Mouse (Mus musculus): ENCODE data around the gene Pcyt1a.

Gene Pcyt1a

DNA sequence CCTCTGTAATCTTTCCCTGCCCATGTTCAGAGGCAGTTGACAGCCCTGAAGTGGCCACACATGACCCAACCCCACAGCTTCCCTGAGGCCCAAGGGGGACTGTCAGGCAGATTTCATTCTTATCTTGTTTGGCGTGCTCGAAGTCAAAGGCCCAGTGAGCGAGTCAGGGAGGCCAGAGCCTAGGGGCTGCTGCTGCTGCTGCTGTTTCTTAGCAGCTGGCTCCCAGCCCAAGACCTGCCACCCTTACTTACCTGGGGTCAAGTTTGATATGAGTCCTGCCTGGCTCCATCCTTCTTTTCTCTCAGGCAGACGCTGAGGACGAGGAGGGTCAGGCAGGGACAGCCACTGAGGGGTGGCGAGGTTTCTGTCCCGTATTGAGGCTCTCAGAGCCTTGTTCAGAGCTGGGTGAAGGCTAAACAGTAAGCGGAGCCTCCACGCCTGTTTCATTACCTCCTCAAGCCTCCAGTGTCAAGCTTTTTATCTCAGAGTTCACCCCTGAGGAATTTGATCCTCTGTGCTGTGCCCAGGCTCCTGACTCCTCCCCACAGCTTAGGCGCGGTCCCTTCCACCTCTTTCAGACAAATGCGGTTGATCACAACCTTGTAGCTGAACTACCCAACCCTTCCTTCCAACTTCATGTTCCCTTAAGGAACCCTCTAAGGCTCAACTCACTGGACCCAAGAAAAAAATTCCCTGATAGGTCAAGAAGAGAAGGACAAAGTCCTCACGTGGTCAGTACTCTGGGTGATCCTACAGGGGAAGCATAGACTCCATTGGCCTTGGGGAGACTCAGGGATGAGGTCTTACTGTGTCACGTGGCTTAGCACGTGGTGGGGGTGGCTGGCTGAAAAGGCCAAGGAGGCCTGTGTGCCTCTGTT, 56.8 kb downstream of the Pcyt1a start, which contains the start of gene Slc51a:
Slc51a (minus strand) TSS at position 646 of the 878 bp plus-strand sequence.
- CTCF ChIA-PET = interaction anchor here in 2 of 4 experiments (0.6 to 1.6 kb wide), 3 partner anchors 12 to 506 kb away, joined by 3 to 5 read pairs (median 4); no protein-coding TSS in a partner anchor
- POLR2A ChIA-PET = interaction anchor here in 3 of 4 experiments (0.9 to 2.7 kb wide), 4 partner anchors 10 to 12 kb away, joined by 4 to 10 read pairs (median 6); no protein-coding TSS in a partner anchor

DNA sequence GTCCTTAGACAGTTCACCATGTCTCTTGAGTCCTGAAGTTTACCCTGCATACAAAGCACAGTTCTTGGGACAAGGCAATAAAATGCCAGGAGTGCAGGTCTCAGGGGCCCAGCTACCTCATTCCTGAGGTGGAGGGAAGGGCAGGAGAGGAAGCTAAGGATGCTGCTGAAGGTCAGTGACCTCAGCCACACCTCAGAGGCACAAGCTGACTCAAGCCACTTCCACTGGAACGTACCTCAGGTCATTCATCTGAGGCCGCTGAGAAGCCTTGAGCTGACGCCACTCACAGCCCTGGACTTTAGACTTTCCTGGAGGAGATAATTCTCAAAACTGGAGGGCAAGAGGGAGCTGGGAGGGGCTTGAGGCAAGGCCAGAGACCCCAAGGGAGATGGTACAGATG, 58.2 kb downstream of the Pcyt1a start:
- ChIA-PET POLR2A (interaction anchor here in 2 of 4 experiments (0.6 to 1.0 kb wide), 4 partner anchors 19 to 209 kb away, joined by 3 to 7 read pairs (median 3); no protein-coding TSS in a partner anchor), CTCF (interaction anchor here in 1 of 4 experiments (1.1 kb wide), 1 partner anchor 193 kb away, joined by 3 read pairs; no protein-coding TSS in a partner anchor)

DNA sequence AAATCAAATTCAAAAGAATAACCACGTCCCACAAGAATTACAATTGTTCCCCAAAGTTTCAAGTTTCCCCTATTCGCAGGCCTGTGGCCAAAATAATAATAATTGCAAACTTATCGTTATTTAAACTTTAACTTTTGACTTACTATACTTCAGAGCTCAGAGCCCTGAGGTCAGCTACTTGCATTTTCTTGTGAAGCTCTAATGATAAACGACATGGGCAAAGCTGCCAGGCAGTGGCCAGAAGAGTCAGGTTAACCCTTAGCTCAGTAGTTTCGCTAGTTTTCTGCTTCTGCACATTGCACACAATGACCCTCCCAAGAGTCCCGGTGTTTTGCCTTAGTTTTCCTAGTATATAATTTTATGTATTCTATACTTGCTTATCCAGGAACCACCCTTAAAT, 63.6 kb downstream of the Pcyt1a start:
- CTCF ChIA-PET = interaction anchor here in 1 of 4 experiments (1.4 kb wide), 1 partner anchor 9 kb away, joined by 3 read pairs; no protein-coding TSS in a partner anchor
- POLR2A ChIA-PET = interaction anchor here in 1 of 4 experiments (0.9 kb wide), 1 partner anchor 162 kb away, joined by 3 read pairs; no protein-coding TSS in a partner anchor

- ChIA-PET CTCF (no interaction called here), POLR2A (interaction anchor here in 2 of 4 experiments (0.6 to 2.3 kb wide), 5 partner anchors 11 to 616 kb away, joined by 4 to 10 read pairs (median 4); no protein-coding TSS in a partner anchor)
These were observed 65.2 kb downstream of the Pcyt1a start, which contains the start of gene Zdhhc19 for GRCm38 (mm10) chr16:32495965-32496364. Zdhhc19 (plus strand) TSS chr16:32496265.

DNA sequence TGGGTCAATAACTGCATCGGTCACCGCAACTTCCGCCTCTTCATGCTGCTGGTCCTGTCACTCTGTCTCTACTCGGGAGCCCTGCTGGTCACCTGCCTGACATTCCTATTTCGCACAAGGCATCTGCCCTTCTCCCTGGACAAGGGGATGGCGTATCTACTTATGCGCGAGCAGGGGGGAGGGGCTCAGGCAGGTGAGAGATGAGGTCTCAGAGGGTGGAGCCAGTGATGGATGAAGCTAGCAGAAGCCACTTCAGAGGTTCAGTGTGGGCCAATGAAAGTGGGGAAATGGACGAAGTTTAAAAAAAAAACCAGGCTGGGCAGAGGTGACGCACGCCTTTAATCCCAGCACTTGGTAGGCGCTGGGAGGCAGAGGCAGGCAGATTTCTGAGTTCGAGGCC, 68.3 kb downstream of the Pcyt1a start:
- ChIA-PET CTCF (interaction anchor here (0.6 to 1.9 kb wide), 41 partner anchors 10 to 383 kb away, joined by 3 to 14 read pairs (median 4); partner anchors contain the start of genes Slc51a (in 1 of the 4) and Tfrc (in 1 of the 4)), POLR2A (interaction anchor here (0.5 to 3.0 kb wide), 30 partner anchors 10 to 686 kb away, joined by 3 to 14 read pairs (median 4); partner anchors contain the start of genes Slc51a (in 3 of the 4), Tfrc (in 3 of the 4), Osbpl11 (in 1 of the 4) and Senp5 (in 1 of the 4))

GRCm38 (mm10) chr16:32499430-32500037, 68.8 kb downstream of the Pcyt1a start:
- ChIA-PET CTCF (interaction anchor here (0.5 to 1.9 kb wide), 74 partner anchors 9 to 1275 kb away, joined by 3 to 14 read pairs (median 4); partner anchors contain the start of genes Tctex1d2 (in 2 of the 4), Tfrc (in 2 of the 4), Fbxo45 (in 1 of the 4) and Slc51a (in 1 of the 4)), POLR2A (interaction anchor here (0.5 to 3.0 kb wide), 45 partner anchors 9 to 1523 kb away, joined by 3 to 14 read pairs (median 4); partner anchors contain the start of genes Tfrc (in 4 of the 4), Slc51a (in 3 of the 4), Osbpl11 (in 1 of the 4) and Rnf168 (in 1 of the 4))

DNA sequence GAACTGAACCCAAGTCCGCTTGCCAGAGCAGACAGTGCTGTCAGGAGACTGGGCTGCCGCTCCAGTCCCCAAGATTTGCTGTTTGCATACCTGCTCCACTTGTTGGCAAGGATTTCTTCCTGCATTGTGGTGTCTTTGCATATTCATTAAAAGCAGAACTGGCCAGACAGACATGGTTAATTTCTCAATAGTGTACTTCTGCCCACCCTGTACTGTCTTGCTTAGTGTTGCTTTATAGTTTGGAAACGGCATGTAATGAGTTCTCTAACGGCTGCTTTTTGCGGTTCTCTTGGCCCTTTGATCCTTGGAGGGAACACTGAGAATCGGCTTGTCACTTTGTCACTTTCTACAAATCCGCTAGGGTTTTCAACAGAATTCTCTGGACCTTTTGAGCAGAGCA, 70.7 kb downstream of the Pcyt1a start:
- CTCF ChIA-PET = interaction anchor here in 1 of 4 experiments (1.0 kb wide), 1 partner anchor 17 kb away, joined by 3 read pairs; no protein-coding TSS in a partner anchor

DNA sequence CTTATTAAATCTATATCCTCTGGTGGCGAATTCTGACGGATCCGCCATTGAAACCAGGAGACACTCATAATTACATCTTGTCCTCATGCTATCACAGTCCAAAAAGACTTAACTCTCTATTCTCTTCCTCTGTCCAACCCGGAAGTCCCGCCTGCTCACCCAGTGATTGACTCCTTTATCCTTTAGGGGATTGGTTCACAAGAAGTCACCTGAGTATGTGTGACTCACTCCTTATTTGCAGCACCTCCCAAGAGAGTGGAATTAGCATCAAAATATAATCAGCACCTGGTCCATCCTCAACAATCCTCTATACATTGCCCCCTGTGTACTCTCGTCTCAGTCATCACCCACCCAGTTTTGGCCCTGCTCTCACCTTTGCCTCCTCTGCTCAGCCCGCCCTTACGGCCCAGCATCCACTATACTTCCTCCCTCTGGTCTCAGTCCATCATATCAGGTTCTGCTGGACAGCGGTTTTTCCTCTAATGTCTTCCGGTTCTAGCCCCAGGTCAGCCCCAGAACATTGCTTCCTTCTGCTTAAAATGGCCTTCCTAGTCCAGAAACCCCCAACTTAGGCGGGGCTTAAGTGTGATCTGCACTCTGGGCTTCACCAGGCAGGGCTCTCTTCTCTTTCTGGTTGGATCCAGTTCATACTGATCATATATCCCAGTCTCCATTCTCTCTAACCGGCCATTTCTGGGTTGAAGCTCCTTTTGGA, 72.1 kb downstream of the Pcyt1a start:
- CTCF ChIA-PET = interaction anchor here in 2 of 4 experiments (0.7 to 1.8 kb wide), 2 partner anchors 136 to 216 kb away, joined by 3 to 5 read pairs; no protein-coding TSS in a partner anchor
- POLR2A ChIA-PET = interaction anchor here in 3 of 4 experiments (0.6 to 2.1 kb wide), 12 partner anchors 8 to 199 kb away, joined by 3 to 14 read pairs (median 4); partner anchors contain the start of genes Tctex1d2 (in 1 of the 3) and Tfrc (in 1 of the 3)

More for the DNA sequence above, 70.7 kb downstream of the Pcyt1a start:
- POLR2A ChIA-PET = interaction anchor here in 2 of 4 experiments (0.9 to 1.4 kb wide), 3 partner anchors 10 to 15 kb away, joined by 3 read pairs; no protein-coding TSS in a partner anchor

DNA sequence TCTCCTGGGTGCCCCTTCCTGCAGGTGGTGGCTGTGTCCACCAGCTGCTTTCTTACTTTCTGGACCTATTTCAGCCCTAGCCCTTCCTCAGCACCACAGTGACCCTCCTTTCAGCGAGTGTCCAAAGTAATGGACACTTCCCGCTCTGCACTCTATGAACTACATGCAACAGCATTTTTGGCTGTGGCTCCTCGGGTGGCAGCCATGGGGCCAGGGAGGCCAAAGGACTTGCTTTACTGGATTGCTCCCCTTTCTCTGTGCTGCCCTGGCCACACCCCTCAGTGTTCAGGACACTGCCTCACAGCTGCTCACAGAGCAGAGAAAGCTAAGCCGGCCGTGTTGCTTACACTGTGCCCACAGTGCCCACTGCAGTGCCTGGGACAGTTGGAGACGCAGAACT, 72.9 kb downstream of the Pcyt1a start:
- ChIA-PET POLR2A (interaction anchor here in 3 of 4 experiments (0.6 to 2.1 kb wide), 9 partner anchors 8 to 200 kb away, joined by 3 to 14 read pairs (median 6); partner anchors contain the start of genes Tctex1d2 (in 1 of the 3) and Tfrc (in 1 of the 3)), CTCF (interaction anchor here in 2 of 4 experiments (0.6 to 1.8 kb wide), 5 partner anchors 99 to 1540 kb away, joined by 4 to 24 read pairs (median 5); no protein-coding TSS in a partner anchor)

DNA sequence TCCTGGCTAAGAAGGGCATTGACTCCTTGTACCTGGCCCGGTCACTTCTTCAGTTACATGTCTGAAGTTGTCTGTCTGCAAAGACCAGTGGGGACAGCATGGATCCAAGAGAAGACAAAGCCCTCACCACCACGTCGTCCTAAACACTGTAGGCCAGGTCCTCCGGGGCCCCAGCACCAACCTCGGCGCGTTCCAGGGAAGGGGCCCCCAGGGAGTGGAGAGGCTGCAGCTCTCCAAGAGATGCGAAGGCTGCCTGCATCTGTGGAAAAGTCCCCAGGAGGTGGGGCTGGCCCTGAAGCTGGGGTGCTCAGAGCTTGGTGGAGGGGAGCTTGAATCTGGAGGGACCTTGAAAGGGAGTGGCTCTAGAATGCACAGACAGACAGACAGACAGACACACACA, 75.6 kb downstream of the Pcyt1a start:
- POLR2A ChIA-PET = interaction anchor here in 2 of 4 experiments (0.7 to 2.7 kb wide), 8 partner anchors 12 to 1286 kb away, joined by 3 to 13 read pairs (median 4); partner anchors contain the start of genes Rnf168 (in 1 of the 2) and Tfrc (in 1 of the 2)
- CTCF ChIA-PET = interaction anchor here in 3 of 4 experiments (0.5 to 3.2 kb wide), 6 partner anchors 128 to 525 kb away, joined by 3 to 11 read pairs (median 5); no protein-coding TSS in a partner anchor

DNA sequence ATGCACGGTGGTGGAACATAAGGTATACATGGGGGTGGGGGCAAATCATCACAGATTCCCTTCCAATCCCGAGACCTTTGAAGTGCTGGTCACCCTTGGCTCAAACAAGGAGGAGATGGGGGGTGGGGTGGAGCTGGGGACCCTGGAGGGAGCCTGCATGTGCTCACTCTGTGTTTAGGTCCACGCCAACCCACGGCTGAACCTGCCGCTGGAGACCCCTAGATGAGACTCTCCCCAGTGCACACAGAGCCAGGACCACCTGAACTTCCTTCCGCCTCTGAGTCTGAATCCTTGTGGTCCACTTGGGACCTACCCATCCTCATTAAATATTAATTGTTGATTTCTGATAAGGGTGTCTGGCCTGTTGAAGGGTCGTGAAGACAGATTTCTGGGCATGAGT, 76.1 kb downstream of the Pcyt1a start:
- ChIA-PET POLR2A (interaction anchor here in 2 of 4 experiments (0.7 to 3.1 kb wide), 8 partner anchors 11 to 1286 kb away, joined by 3 to 13 read pairs (median 4); partner anchors contain the start of genes Rnf168 (in 1 of the 2) and Tfrc (in 1 of the 2)), CTCF (interaction anchor here in 3 of 4 experiments (0.8 to 3.2 kb wide), 5 partner anchors 128 to 191 kb away, joined by 3 to 11 read pairs (median 5); no protein-coding TSS in a partner anchor)

- CTCF ChIA-PET = interaction anchor here in 3 of 4 experiments (0.6 to 3.2 kb wide), 14 partner anchors 8 to 240 kb away, joined by 3 to 12 read pairs (median 4); no protein-coding TSS in a partner anchor
- POLR2A ChIA-PET = interaction anchor here in 3 of 4 experiments (0.9 to 6.4 kb wide), 13 partner anchors 11 to 174 kb away, joined by 3 to 109 read pairs (median 6); partner anchors contain the start of gene Tfrc (in 3 of the 3)
These were observed 76.7 kb downstream of the Pcyt1a start for GRCm38 (mm10) chr16:32507407-32507806.

DNA sequence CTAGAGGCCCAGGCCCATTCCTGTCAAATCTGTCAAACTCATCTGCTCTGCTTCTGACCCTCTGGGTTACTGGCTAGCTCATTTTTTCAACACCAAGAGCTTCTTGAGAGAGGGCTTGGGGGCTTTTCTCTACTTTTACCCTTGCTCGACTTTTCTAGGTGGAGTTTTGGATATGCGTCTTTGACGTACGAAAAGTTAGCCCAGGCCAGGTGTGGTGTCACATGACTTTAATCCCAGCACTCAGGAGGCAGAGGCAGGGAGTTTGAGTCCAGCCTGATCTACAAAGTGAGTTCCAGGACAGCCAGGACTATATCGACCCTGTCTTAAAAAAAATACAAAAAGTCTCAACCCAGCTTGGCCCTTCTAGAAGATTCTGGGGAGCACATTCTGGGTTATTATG, 77.3 kb downstream of the Pcyt1a start:
- CTCF ChIA-PET = interaction anchor here (0.6 to 3.2 kb wide), 19 partner anchors 8 to 370 kb away, joined by 3 to 12 read pairs (median 5); no protein-coding TSS in a partner anchor

GRCm38 (mm10) chr16:32508506-32509065, 77.9 kb downstream of the Pcyt1a start:
- ChIA-PET POLR2A (interaction anchor here (0.7 to 6.4 kb wide), 30 partner anchors 9 to 205 kb away, joined by 3 to 109 read pairs (median 4); partner anchors contain the start of gene Tfrc (in 3 of the 4)), CTCF (interaction anchor here (0.6 to 2.6 kb wide), 13 partner anchors 9 to 370 kb away, joined by 3 to 12 read pairs (median 5); partner anchors contain the start of gene Tfrc (in 1 of the 4))

More for the DNA sequence above, 77.3 kb downstream of the Pcyt1a start:
- POLR2A ChIA-PET = interaction anchor here in 3 of 4 experiments (0.9 to 6.4 kb wide), 19 partner anchors 8 to 181 kb away, joined by 3 to 109 read pairs (median 5); partner anchors contain the start of gene Tfrc (in 3 of the 3)

DNA sequence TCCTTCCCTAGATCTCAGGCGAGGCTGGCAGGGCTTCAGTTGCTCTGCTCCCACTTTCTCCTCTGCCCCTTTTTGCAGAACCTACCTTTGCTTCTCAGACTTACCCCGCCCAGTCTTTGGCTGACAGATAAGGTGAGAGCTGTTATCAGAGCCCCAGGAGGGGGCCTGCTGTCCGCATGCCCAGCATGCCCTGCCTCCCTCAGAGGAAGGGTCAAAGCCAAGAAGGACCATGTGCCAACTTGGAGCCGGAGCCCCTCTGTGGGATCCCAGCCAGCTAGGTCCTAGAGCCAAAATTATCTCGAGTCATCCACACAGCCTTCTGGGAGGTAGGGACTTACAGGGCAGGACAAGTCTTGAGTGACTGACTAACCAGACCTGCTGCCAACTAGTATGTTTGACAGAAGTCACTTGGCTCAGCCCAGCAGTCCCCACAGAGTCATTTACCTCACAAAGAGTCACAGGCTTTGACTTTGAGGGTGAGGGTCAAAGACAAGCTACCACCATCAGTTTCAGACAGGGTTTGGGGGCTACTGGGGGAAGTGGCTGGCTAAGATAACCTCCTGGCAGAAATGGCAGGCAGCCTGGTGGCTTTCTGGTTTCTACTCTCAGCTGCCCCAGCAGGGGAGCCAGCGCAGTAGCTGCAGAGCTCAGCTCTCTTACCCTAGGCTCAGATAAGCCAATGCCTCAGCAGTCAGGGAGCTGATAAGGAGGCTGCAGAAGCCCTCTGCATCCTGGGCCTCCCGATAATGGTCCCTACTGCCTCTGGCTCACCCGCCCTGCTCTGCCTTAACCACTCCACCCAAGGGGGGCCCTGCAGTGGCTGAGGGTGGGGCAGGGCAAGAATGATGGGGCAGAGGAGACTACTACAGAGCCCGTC, 78.6 kb downstream of the Pcyt1a start:
- ChIA-PET POLR2A (interaction anchor here (0.6 to 6.4 kb wide), 29 partner anchors 9 to 395 kb away, joined by 3 to 109 read pairs (median 4); partner anchors contain the start of gene Tfrc (in 3 of the 4)), CTCF (interaction anchor here (0.6 to 2.6 kb wide), 15 partner anchors 10 to 369 kb away, joined by 3 to 12 read pairs (median 5); partner anchors contain the start of gene Tfrc (in 1 of the 4))
